Mouse (Mus musculus) monocyte, adult 2 months (primary cell): ENCODE results near the gene Plxnb2.

Experiments
- DNase-seq, 2 experiments: peaks; one replicate each; pipeline ENCODE4 v3.0.0; 2022; ENCODE audit warnings: low spot score in 2 of 2, low read depth in 1 of 2

Plxnb2 gene

DNA sequence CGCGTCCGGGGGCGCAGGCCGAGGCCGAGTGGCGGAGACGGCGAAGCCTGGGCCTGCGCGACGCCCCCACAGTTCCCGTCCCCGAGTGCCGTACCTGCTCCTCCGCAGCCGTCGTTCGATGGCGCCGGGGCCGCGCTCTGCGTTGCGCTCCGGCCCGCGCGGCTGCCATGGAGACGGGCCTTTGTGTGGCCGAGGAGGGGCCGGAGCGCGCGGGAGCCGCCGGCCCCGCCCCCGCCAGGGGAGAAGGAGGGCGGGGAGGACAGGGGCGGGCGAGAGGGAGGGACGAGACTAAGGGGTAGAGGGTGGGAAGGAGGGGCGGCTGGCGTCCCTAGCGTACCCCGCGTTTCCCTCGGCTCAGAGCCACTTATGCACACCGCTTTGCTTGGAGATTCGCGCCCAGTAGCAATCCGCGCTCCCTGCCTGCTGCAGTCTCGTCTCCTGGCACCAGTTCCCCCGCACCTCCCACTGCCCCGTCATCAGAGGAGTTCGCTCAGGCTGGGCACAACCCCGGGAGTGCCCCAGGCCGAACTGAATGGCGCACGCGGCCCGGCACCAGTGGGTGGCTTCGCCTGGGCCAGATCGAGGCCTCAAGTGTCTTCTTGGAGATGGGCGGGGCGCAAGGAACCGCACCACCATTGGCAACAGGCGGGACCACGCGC lies at the start of gene Plxnb2:
TSS of gene Plxnb2 (minus strand) at position 218 of the 659 bp plus-strand sequence.
- peak in 1 of 2 experiments; percentile 68 for DNase-seq

- DNase-seq: no peak
Measured at GRCm38 (mm10) chr15:89215611-89216233, 35.1 kb upstream of the Plxnb2 start.

GRCm38 (mm10) chr15:89214953-89215352 lies 34.4 kb upstream of the Plxnb2 start:
- no peak for DNase-seq

GRCm38 (mm10) chr15:89213517-89213916 lies 32.9 kb upstream of the Plxnb2 start:
- no peak for DNase-seq

DNA sequence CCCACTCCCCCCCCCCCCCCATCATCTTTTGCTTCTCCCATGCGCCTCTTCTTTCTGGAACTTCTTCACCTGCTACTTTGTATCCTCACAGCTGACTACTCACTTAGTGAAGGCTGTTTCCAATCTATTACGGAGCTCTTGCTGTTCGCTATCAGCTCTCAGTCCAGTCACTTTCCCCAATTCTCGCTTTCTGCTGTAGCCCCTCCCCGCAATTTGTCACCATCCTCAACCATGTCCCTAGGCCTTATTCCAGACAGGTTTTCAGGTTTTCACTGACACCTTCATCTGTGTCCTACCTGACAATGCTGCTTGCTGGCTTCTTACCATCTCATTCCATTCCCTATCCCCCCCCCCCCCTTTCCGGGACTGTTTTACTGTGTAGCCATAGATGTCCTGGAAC lies 31.9 kb upstream of the Plxnb2 start:
- no peak for DNase-seq

- DNase-seq: no peak
Measured at GRCm38 (mm10) chr15:89211716-89212461, 31.3 kb upstream of the Plxnb2 start.

- peak; percentile 19 to 50 for DNase-seq
Measured at GRCm38 (mm10) chr15:89210915-89211715, 30.5 kb upstream of the Plxnb2 start, which contains the start of gene Ppp6r2. Ppp6r2 (plus strand) TSS chr15:89211553.

DNA sequence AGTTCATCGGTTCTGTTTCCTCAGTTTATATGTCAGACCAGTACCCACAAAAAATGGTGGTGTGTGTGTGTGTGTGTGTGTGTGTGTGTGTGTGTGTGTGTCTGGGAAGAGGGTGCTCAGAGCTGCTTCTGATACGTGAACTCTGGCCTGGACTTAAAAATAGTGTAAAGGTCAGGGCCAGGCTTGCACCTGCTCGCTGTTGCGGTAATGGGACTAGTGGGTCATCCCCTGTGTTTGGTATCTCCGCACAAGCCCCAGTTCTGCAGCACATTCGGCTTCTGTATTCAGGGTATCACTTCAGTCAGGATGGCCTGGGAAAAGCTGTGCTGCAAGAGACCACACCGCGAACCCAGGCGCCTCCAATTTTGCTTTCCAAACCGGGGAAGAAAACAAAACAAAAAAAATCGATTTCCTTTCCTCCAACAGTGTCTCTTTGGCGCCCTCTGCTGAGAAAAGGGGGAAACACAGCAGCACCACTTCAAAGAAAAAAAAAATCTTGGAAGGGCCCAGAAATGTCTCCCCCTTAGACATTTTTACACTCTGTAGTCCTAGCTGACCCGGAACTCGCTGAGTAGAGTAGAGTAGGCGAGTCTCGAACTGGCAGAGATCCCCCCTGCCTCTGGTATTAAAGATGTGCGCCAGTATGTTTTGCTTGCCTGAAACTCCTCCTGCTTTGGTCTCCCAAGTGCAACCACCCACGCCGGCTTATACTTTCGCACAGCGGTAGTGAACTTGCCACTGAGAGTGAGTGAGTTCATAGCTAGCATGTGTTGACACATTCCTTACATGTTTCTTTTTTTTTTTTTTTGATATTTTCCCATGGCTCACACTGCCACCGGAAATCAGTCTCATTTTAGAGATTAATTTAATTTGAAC lies 29.5 kb upstream of the Plxnb2 start:
- peak; percentile 34 to 81 for DNase-seq

DNA sequence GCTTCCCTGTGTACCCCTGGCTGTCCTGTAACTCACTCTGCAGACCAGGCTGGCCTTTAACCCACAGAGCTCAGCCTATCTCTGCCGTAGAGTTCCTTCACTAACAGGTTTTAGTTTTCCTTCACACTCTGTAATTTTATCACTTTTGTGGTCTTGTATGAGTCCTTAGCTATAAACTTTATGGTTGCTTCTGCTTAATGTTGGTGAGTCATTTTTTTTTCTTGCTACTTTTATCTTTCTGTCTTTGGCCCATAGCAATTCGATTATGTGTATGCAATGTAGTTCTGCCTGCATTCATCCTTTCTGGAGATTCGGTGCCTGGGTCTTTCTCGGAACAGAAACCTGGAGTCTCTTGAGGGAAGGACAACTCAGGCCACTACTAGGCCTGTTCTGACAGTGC lies 26.9 kb upstream of the Plxnb2 start:
- no peak for DNase-seq

GRCm38 (mm10) chr15:89197056-89197455 lies 16.5 kb upstream of the Plxnb2 start:
- no peak for DNase-seq

GRCm38 (mm10) chr15:89196313-89196706 lies 15.7 kb upstream of the Plxnb2 start, which contains the start of gene Dennd6b:
Dennd6b (minus strand) TSS chr15:89196496.
- DNase-seq: peak; percentile 94 to 95

DNA sequence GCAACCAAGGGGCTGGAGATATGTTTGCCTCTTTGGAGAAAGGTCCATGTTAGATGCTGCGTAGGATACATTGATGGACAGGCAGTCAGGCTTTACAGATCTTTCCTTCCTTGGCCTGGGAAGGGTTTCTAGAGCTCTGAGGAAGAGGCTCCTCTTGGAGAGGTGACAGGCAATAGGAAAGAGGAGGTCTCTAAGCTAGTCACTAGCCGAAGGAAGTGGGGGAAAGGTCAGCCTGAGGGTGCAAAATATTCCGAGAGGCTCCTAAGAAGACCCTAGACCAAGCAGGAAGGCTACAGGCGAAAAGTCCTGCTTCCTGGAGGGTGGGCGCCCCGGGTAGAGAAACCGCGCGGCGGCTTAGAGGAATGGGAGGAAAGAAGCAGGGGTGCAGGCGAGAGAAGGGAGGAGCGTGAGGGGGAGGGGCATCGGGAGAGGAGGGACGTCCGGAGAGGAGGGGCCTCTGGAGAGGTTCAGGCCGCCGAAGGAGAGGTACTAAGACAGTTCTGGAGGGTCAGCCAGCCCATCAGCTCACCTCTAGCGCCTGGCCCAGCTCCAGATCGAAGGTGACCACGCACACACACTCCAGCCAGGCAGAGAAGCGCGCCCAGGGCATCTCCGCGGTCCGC lies 15.2 kb upstream of the Plxnb2 start:
- peak in 1 of 2 experiments; percentile 70 for DNase-seq

DNA sequence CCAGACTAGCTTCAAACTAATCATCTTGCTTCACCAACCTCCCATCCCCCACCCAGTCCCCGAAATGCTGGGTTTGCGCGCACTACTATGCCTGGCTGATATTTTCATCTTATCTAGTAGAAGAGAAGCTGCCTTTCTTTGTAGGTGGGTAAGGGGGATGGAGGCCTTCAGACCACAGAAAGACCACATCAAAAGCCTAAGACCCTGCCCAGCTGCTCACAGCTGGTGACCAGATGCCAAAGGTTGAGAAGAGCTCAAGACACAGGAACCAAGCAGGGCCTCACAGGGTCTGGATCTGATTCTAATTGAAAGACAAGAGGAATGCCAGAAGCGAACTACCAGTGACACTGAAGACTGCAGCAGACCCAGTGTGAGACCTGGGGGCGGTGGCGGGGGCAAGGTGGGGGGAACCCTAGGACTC lies 14.7 kb upstream of the Plxnb2 start:
- no peak for DNase-seq

GRCm38 (mm10) chr15:89184937-89185227 lies 4.3 kb upstream of the Plxnb2 start:
- DNase-seq: no peak

GRCm38 (mm10) chr15:89184141-89184936 lies 3.8 kb upstream of the Plxnb2 start:
- DNase-seq: no peak

- DNase-seq: no peak
Measured at GRCm38 (mm10) chr15:89182842-89183241, 2.3 kb upstream of the Plxnb2 start.

- no peak for DNase-seq
Measured at GRCm38 (mm10) chr15:89182328-89182741, 1.7 kb upstream of the Plxnb2 start.

DNA sequence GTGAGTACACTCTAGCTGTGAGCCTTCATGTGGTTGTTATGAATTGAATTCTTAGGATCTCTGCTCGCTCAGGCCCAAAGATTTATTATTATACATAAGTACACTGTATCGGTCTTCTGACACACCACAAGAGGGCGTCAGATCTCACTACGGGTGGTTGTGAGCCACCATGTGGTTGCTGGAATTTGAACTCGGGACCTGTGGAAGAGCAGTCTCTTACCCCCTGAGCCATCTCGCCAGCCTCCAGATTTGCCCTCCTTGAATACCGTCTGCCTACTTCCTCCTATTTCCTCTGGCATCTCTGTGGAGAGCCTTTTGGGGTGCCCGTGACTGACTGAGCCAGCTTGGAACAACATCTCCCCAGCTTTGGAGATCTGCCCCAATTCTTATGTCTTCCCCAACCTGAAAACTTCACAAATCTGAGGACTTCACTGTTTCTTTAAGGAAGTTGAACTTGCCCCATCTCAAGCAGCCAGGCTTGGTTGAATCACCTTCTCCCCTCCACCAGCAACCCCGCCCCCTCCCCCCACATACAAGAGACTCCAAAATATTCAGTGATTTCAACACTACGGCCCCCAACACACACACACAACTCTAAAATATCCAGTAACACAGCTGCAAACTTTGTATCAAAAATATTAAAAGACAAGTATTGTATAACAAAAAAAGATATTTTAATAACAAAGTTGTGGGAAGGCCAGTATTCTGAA lies 1.1 kb upstream of the Plxnb2 start:
- no peak for DNase-seq
